Mouse (Mus musculus): ENCODE results near the gene Ampd1. TPM values are rescaled to one million over a fixed set of nuclear protein-coding genes. Genes with fewer than 3 reads are reported as not detected.
A peak's percentile ranks its signal among the peaks of the same experiment; 100 is the strongest.

The Ampd1 gene
- total RNA-seq, 2 experiments from 2014 or later = not detected

DNA sequence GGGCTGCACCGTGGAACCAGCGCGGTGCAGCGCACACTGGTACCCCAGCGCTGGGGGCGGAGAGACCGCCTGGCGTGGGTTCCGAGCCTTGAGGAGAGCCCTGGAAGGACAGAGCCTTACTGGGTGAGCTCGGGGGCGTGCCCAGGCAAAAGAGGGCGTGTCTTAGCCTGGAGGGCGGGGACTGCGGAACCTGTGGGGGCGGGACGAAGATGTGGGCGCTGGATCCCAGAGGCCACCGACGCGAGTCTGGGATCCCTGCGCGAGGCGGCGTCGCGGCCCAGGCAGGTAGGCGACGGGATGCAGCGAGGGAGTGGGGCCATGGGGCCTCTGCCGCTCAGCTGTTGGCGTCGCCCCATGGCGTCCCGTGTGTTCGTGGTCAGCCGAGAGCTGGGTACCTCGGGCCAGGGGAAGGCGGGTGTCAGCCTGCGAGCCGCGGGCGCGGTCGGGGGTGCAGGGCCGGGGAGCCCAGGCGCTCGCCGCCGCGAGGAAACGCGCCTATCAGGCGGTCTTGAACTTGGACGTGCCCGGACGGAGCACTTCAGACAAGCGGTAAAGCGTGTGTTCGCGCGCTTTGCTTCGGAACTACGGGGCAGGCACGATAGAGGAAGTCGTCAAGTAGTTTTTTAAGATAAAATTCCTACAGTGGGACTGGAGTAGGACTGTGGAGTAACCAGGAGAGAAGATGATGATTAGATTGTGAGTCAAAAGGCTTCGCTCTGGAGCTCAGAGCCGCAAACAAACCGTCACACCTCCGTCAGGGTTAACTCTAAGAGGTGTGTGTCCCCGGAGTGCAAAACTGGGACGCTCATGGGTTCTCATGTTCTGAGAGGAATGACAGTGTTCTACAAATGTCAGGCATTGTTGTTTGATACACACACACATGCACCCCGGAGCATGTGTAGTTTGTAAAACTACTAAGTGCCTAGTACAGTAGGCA is 28.9 kb downstream of the Ampd1 start, which contains the start of gene Dennd2c:
Gene Dennd2c, plus strand, starts transcription at position 151 of the 937 bp plus-strand sequence.
- peak; percentile 50 to 56 for DNase-seq (ENCODE audit: low spot score in 2 of 2)

DNA sequence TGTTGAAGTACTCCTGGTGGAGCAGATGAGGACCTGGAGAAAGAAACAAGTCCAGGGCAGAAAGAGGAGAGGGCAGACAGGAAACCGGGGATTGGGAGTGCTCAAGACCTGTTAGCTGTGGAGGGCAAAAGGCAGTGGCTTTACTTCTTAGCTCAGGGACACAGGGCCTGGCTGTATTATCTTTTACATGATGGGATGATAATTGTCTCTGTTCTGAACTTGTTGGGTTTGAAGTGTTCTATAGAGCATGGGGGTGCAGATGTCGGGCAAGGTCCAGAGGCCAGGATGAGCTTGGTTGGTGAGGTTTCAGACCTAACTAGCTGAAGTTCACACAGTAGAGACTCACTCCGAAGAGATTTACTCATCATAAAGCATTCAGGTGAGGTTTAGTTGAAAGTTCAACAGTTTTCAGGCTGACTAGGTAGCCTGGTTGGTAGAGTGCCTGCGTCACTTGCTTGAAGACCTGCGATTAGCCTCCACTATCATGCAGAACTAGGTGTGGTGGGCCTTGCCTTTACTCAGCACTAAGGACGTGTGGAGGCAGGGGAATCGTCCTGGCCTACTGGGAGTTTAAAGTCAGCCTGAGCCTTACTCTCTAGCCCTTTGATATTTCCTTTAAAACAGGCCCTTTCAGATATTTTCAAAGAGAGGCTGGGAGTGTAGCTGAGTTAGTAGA is 33.9 kb downstream of the Ampd1 start:
- no peak for DNase-seq (ENCODE audit: low spot score in 2 of 2)

DNA sequence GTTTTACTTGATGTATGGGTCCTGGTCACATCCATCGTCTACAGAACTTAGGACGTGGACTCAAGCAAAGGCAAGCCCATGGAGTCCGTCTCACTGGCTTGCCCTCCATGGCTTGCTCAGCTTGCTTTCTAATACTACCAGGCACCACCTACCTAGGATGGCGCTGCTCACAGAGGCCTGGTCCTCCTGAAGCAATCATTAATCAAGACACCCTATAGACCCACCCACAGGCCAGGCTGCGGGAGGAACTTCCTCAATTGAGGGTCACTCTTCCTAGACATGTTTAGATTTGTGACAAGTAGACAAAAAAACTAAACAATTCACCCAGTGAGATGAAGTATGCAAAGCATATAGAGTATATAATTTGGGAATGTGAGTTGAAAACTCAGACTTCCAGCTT is 38.4 kb downstream of the Ampd1 start:
- DNase-seq (ENCODE audit: low spot score in 2 of 2) = no peak

DNA sequence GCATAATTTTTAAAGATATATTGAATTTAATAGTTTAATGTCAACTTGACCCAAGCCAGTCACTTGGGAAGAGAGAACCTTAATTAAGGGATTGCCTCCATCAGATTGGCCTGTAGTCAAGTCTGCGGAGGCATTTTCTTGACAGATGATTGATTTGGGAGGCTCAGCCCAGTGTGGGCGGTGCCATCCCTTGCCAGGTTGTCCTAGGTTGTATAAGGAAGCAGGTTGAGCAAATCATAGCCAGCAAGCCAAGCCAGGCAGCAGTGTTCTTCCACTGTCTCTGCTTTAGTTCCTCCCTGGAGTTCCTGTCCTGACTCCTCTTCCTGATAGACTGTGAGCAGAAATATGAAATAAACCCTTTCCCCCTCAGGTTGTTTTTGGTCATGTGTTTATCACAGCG is 49.8 kb downstream of the Ampd1 start:
- no peak for DNase-seq (ENCODE audit: low spot score in 2 of 2)

DNA sequence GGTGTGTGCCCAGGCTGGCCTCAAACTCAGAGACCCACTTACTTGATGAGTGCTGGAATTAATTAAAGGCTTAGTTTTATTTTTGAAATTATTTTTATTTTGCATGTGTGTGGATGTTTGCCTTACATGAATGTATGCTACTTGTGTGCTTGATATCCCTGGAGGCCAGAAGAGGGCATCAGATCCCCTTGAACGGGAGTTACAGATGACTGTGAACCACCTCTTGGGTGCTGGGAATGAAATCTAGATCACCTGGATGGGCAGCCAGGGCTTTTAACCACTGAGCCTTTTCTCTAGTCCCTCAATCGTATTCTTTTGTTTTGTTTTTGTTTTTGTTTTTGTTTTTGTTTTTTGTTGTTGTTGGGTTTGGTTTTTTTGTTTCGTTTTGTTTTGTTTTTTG is 52.3 kb downstream of the Ampd1 start:
- DNase-seq (ENCODE audit: low spot score in 2 of 2) = no peak

DNA sequence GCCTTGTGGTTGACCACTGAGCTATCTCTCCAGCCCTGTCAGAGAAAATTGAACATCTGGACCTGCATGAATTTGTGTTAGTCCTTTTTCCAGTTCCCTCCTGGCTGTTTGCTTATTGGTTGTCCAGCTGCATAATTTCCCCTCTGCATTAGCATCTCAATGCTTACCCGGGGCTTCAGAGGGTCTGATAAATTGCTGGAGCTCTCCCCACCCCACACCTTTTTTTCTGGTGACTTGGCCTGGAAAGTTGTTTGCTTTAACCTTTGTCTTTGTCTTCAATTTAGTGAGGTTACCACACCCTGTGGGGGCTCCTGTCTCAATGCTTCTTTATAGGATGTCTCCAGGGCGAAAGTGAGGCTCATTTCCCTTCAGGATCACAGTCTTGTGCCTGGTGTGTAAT is 53.4 kb downstream of the Ampd1 start:
- no peak for DNase-seq (ENCODE audit: low spot score in 2 of 2)

DNA sequence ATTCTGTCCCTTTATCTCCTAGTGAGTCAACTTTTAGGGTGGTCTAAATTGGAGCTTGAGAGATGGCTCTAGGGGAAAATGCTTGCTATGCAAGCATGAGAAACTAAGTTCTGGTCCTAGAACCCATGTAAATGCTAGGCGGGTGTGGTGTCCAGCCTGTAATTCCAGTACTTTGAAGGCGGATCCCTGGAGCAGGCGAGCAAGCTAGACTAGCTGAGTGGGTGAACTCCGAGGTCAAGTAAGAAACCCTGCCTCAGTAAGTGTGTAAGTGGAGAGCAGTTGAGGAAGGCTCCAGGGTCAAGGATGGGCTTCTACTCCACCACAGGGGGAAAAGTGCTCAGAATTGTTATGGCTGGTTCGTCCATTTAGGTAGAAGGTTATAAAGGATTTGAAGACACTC is 53.9 kb downstream of the Ampd1 start:
- DNase-seq (ENCODE audit: low spot score in 2 of 2) = no peak

DNA sequence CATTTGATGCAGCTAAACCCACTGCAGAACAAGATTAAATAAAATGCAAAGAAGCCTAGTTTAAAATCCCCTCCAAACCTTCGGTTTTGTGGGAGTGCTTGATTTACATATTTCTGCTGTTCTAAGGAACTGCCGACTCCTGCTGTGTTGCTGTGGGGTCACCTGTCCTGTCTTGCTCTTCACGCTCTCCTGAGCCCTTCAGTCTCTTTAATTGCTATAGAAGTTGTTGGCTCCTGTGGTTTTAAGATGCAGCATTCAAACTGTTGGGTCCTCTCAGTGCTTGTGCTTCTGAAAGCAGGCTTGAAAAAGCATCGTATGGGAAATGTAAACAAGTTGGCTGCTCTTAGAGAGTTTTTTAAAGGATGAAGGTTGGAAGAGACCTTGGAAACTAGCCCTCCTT is 54.4 kb downstream of the Ampd1 start:
- DNase-seq (ENCODE audit: low spot score in 2 of 2) = no peak

DNA sequence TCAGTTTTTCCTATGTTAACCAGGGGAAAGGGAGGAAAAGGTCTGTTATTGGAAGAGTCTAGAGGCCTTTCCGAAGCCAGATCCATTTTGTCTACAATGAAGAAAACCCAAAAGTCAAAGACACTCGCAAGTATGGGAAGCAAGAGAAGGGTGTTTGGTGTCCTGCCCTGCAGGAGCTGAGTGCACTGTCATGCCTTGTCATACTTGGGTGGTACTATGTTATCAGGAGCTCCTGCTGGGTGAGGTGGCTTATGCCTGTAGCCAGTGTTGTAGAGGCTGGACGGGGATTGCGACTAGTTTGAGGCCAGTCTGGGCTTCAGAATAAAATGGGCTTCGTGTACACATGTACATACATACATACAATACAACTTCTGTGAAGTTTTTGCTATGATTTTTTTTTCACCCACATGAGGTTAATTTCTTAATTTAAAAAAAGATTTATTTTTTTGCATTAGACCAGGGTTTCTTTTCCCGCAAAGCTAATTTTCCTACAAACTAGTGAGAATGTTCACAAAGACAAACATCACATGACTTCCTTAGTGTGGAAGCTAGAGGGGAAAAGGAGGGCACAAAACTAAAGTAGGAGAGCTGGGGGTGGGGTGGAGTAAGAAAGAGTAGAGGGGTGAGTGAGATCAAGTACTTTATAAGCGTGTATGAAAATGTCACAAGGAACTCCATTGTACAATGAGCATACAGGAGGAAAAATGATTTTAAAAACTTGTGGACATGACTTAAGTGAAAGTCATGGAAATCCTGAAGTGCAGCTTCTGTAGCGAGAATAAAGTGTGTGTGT is 55.7 kb downstream of the Ampd1 start:
- no peak for DNase-seq (ENCODE audit: low spot score in 2 of 2)

DNA sequence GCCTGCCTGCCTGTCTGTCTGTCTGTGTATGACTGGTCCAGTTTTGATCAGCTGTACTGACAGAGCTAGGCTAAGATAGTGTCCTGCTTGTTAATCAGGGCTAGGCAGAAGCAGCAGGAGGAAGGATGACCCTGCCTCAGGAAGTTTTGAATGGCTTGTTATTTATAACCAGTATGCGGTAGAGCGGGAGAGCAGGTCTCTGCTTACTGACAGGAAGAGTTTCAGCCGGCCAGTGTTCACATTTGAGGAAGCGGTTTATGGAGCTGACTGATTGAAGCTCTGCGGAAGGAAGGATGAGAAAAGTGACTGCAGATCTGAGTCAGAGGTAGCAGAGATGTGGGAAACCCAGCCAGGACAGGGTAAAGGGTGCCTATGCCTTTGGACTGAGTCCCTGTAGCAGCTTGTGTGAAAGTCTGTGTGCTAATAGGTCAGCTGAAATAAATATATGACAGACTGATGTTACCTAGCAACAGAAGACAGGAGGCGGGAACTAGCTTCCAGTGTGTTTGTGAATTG is 56.5 kb downstream of the Ampd1 start:
- no peak for DNase-seq (ENCODE audit: low spot score in 2 of 2)

DNA sequence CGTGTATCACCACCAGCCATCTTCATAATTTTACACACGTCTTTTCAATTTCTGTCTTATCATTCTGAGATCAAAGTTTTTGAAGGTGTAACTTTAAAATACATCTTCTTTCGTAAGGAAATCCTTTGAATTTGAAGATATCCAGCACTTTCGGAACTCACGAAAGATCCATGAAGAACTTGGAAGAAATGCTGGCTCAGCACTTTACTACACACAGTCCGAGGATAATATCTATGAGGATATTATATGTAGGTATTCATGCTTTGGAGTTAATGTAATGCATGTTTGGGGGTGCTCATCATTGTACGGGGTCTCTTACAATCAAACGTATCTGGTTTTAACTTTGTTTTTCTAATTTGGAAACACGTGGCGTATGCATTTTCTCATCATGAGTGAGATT is 59.3 kb downstream of the Ampd1 start:
- DNase-seq (ENCODE audit: low spot score in 2 of 2) = no peak

DNA sequence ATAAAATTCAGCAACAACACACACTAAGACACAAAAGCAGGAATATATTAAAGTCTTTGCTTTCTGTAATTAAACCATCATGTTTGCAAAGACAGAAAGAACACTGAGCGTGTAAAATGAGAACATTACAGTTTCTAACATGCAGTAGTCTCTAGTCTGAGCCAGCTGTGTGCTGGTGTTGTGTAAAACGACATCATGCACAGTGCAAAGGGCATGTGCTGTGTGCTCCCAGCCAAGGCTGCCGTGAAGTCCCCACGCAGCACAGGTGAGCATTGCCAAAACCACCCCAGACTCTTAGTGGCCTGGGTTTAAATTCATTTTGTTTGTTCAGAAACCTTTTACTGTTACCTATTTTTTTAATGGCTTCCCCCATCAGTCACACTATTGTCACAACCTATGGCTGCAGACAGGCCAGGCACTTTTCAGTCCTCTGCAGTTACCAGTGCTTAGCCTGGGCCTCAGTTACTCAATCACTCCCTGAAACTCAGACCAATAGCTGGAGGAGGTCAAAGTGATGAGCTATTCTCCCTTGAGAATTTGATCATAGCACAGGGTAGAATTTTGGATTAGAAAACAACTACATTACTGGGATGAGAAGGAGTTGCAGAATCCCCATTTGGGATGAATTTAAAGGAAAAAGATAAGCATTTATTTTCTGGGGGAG is 62.7 kb downstream of the Ampd1 start:
- DNase-seq (ENCODE audit: low spot score in 2 of 2) = no peak

DNA sequence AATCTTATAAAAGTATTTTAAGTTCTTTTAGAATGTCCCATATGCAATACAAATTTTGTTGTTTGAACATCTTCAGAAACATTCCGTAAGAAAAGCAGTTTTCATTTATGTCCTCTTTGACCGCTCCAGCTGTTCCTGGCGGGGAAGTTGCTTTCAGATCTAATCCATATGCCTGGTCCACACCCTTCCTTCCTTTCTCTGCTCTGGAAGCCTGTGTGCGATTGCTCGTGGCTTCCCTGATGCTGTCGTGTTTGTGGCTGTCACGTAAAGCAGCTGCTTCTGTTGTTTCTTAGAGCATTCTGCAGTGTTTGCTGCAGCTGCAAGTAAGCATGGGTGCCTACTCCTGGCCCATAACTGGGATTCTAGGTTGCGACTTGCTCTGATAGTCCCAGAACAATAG is 65.2 kb downstream of the Ampd1 start:
- DNase-seq (ENCODE audit: low spot score in 2 of 2) = no peak

DNA sequence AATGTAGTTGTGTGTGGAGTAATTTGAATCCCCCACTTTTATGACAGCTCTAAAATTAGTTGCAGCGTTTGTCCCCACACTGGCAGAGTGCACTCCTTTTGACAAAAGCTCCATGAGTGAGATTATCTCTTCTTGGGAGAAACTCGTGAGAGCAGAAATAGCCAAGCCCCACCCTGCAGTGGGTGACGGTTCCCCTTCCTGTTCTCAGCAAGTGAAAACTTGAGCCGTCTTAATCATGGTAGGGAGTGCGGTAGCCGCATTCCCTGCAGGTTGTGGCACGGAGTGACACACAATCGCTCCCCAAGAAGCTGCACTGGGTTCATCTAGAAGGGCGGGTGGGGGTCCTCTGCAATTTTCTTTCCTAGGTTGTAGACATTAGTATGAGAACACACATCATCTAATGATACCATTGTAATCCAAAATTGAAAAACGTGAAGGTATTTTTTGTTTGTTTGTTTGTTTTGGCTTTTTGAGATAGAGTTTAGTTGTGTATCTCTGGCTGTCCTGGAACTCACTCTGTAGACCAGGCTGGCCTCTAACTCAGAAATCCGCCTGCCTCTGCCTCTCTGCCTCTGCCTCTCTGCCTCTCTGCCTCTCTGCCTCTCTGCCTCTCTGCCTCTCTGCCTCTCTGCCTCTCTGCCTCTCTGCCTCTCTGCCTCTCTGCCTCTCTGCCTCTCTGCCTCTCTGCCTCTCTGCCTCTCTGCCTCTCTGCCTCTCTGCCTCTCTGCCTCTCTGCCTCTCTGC is 66.5 kb downstream of the Ampd1 start:
- peak in 1 of 2 experiments; percentile 1 for DNase-seq (ENCODE audit: low spot score in 2 of 2)

DNA sequence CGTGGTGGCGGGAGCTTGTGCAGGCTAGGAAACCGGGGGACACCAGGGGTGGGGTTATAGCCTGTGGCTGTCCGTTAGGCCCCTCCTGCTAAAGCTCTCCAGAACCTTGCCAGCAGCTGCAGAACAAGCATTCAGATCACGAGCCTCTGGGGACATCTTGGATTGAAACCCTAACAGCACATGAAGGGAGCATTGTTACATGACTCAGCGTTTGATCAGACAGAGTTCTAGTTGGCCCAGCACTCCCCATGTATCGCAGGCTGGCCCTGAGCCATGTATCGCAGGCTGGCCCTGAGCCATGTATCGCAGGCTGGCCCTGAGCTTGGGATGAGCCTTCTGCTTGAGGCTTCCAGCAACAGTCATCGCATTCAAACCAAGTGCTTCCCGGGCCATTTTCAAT is 67.5 kb downstream of the Ampd1 start:
- DNase-seq (ENCODE audit: low spot score in 2 of 2) = no peak

DNA sequence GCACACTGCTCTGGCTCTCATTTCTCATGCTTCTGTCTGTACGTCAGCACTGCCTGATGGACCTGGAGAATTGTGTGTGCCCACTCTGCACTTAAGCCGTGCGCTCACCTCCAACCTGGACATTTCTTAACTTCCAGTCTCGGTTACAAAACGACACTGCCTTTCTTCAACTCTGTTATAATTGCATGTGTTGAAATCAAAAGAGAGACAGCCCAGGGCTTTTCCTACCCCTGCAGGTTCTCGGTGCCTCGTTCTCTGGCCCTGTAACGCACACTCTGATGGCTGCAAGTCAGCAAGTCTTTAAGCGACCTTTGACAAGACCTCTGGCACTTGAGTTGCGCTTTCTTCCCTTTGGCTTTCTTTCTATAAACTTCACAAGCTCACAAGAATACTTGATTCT is 68.6 kb downstream of the Ampd1 start:
- no peak for DNase-seq (ENCODE audit: low spot score in 2 of 2)

DNA sequence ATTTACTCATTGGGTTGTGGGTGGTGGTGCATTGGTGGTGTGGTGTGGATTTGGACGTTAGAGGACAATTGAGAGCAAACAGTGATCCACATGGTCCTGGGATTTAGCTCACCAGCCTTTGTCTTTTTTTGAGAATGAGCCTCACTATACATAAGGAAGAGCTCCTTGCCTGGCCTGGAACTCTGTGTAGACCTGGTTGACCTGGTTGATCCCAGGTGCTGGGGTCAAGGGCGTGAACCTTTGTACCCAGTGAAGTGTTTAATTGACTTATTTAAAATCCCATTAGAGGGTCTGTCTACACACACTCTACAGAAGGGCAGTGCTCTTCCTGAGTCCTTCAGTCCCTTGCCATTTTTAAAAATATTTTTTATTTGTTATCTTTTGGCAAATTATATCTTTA is 71.5 kb downstream of the Ampd1 start:
- no peak for DNase-seq (ENCODE audit: low spot score in 2 of 2)

DNA sequence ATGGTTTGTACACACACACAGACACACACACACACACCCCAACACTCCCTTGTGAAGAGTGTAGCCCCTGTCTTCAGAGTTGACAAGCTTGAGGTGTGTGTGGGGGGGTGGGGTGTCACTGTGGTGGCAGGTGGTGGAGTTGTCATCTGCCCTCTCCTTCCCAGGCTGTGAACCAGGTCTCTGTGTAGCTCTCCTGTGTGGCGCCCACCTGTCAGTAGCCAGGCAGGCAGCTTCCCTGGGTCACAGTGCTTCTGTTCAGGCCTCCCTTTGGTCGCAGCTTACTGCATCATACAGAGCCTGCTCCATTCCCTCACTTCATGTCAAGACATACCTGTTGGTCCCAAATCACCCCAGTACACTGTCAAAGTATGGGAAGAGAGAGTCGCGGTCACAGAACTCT is 72.0 kb downstream of the Ampd1 start:
- no peak for DNase-seq (ENCODE audit: low spot score in 2 of 2)

DNA sequence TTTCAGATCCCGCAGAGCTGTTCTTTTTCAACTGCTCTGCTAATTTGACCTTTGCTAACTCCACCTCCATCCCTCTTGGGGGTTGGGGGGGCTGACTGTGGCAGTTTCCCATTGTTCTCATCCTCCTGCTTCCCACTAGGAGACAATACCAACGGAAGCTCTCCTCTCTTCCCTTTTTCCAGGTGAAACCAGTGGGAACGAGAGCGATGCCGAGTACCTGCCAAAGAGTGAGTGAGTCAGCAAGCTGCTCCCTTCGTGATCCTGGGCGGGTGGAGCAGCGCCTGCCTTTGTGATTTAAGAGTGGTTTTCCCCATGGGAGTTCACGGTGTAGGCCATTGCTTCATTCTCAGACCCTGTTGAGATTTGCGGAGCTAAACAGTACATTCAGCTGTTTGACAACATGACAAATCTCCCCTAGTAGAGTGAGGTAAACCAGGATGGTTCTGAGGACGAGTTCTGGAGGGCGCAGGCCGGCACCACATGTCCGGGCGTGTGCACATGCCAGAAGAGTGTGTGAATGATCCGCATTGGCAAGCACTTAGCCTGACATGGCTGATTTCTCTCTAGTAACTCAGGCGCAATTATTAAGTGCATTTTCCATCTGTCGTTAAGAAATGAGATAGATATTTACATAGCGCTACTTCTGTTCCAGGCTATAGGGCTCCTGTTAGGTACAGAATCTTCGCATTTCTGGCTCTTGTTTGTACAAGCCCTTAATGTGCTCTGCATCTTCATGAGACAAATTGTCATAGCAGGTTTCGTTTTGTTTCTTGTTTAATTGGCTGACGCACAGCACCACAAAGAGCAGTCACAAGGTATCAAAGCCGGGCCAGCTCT is 72.7 kb downstream of the Ampd1 start:
- DNase-seq (ENCODE audit: low spot score in 2 of 2) = no peak
